Mouse (Mus musculus) heart, embryonic 14.5 days (tissue): ENCODE measurements around the gene Srms. TPM values are rescaled to one million over a fixed set of nuclear protein-coding genes. Genes with fewer than 3 reads are reported as not detected.

Experiments used
- ATAC-seq: fragments of 200-750 bp; cut with Nextera tagmentation; 2 replicates; pipeline ENCODE4 v1.8.0; 2017; ENCODE audit warnings: low read depth, moderate TSS enrichment; ENCODE audit not compliant: insufficient number of reproducible peaks, insufficient read depth, low FRiP score
- H3K27ac ChIP-seq, 2 experiments: fragments of 200-500 bp in 1 of 2; fragments of 300-500 bp in 1 of 2; sonication (generic) in 1 of 2; replicated peaks in 1 of 2; 2 replicates each; pipeline ENCODE4 v1.5.1; 2012 to 2014; ENCODE audit warnings: low read depth in 2 of 2, low read length in 2 of 2, control low read depth in 1 of 2, mild to moderate bottlenecking in 1 of 2, mixed read lengths in 1 of 2; ENCODE audit not compliant: control insufficient read depth in 1 of 2, insufficient read depth in 1 of 2
- H3K27me3 ChIP-seq: fragments of 300-500 bp; sonication (generic); 2 replicates; pipeline ENCODE4 v1.6.1; 2014; ENCODE audit warnings: mild to moderate bottlenecking, low read length, control low read depth; ENCODE audit not compliant: control insufficient read depth, insufficient read depth
- H3K36me3 ChIP-seq: fragments of 300-500 bp; sonication (generic); 2 replicates; pipeline ENCODE4 v1.6.1; 2014; ENCODE audit warnings: mild to moderate bottlenecking, control low read depth, low read length, mixed read lengths; ENCODE audit not compliant: control insufficient read depth, insufficient read depth
- H3K4me1 ChIP-seq, 2 experiments: fragments of 200-500 bp in 1 of 2; fragments of 300-500 bp in 1 of 2; sonication (generic) in 1 of 2; 2 replicates each; pipeline ENCODE4 v1.6.1; 2012 to 2014; ENCODE audit warnings: low read length in 2 of 2, control low read depth in 1 of 2, mixed read lengths in 1 of 2; ENCODE audit not compliant: control insufficient read depth in 2 of 2, insufficient read depth in 2 of 2
- H3K4me2 ChIP-seq: fragments of 300-500 bp; sonication (generic); 2 replicates; pipeline ENCODE4 v1.6.1; 2014; ENCODE audit warnings: mild to moderate bottlenecking, low read length
- H3K4me3 ChIP-seq, 2 experiments: fragments of 200-500 bp in 1 of 2; fragments of 300-500 bp in 1 of 2; sonication (generic) in 1 of 2; 2 replicates each; pipeline ENCODE4 v1.5.1; 2012 to 2014; ENCODE audit warnings: low read length in 2 of 2, mild to moderate bottlenecking in 2 of 2, control low read depth in 1 of 2, low read depth in 1 of 2, moderate library complexity in 1 of 2; ENCODE audit not compliant: control insufficient read depth in 1 of 2, insufficient read depth in 1 of 2
- H3K9ac ChIP-seq: fragments of 300-500 bp; sonication (generic); 2 replicates; pipeline ENCODE4 v1.6.1; 2014; ENCODE audit warnings: mild to moderate bottlenecking, low read length
- H3K9me3 ChIP-seq: fragments of 300-500 bp; sonication (generic); 2 replicates; pipeline ENCODE4 v1.6.1; 2016; ENCODE audit warnings: low read length, control low read depth; ENCODE audit not compliant: control insufficient read depth
- WGBS: fragments of 180-500 bp; shearing (Covaris S2); extraction: QIAGEN DNeasy Blood & Tissue Kit; methylation state at CpG from one replicate; pipeline ENCODE4 v1.1.7; 2014; 5-methylcytosine and 5-hydroxymethylcytosine counted together
- polyA plus RNA-seq: library from polyadenylated mRNA; unstranded; fragments of >200 nt; fragmentation: Nextera tagmentation; extraction: Ambion mirVana; gene quantifications from 2 replicates; pipeline ENCODE4 v1.2.1, GENCODE M21; 2014

Srms gene
- polyA plus RNA-seq, 1 experiment from 2014 or later: 0.09 TPM

GRCm38 (mm10) chr2:181220361-181220760 is 7.4 kb upstream of the Srms start:
- ATAC-seq: no peak
- WGBS: 64% methylated on average over 2 of the region's 2 CpGs
- no peaks in the 10 kb centered on the region for H3K9me3 ChIP-seq
- H3K36me3 ChIP-seq: no peaks in the 10 kb centered on the region
- H3K9ac ChIP-seq: 0 out of 2 replicates have a peak overlapping the region, but pooled peaks have one; percentile 28
- peaks cover 4% of the 10 kb centered on the region; the same call in 1 of the 2 replicates for H3K27me3 ChIP-seq
- peak overlapping the region; percentile 70 for H3K4me2 ChIP-seq
- peaks cover 8 to 11% of the 10 kb centered on the region in 2 experiments; a peak in 3 of 4 replicates for H3K4me1 ChIP-seq
- H3K27ac ChIP-seq: 0 out of 4 replicates have a peak overlapping the region, but pooled peaks of 1 of the 2 experiments have one; percentile 1
- H3K4me3 ChIP-seq: peak overlapping the region in 1 of 2 experiments; percentile 35; a peak in 2 of 4 replicates

DNA sequence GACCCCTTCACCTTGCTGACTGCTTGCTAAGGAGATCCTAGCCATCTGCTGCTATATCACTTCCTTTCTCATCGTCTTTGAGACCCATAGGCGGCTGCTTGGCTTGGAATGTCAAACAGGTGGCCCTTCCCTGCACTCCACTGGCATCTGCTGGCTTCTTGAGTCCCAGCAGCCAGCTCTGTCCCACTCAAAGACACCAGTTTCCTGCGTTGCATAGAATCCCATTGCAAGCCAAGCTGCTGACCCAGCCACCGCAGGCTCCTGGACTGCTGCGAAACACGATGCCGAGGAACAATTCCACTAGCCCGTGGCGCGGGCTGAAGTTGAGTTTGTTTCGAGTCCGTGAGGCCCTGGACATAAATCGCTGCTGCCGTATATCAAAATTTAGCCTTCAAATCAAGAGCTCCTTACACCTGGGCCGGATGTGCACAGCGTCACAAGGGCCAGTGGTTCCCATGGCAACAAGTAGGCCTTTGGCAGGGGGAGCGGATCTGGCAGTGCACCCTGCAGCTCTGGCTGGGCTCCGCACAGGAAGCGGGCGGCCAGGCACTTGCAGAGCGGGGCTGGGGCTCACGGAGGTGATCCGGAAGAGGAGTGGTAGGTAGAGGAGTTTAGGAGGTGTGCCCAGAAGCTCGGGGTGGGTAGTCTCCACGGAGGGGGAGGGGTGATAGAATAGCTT is 6.7 kb upstream of the Srms start, which contains the start of gene Fndc11:
Gene Fndc11 (plus strand): TSS at position 476 of the 679 bp plus-strand sequence.
- Histone ChIP-seq H3K27me3 (peaks cover 4% of the 10 kb centered on the region; the same call in 1 of the 2 replicates), H3K4me1 (peaks cover 8 to 11% of the 10 kb centered on the region in 2 experiments; a peak in 3 of 4 replicates), H3K4me2 (peak within 1 kb of the TSS; percentile 70), H3K27ac (peak within 1 kb of the TSS in 1 of 2 experiments; percentile 34; a peak in 1 of 4 replicates), H3K9ac (peak within 1 kb of the TSS; percentile 28; the same call in 1 of the 2 replicates), H3K4me3 (peak within 1 kb of the TSS; percentile 11 to 35; a peak in 3 of 4 replicates), H3K36me3 (no peaks in the 10 kb centered on the region), H3K9me3 (no peaks in the 10 kb centered on the region)
- peak; percentile 79 for ATAC-seq
- WGBS: 3% methylated on average over 25 of the region's 25 CpGs

- Histone ChIP-seq H3K4me3 (no peak overlapping the region), H3K4me1 (peaks cover 8 to 11% of the 10 kb centered on the region in 2 experiments; a peak in 3 of 4 replicates), H3K9me3 (no peaks in the 10 kb centered on the region), H3K4me2 (0 out of 2 replicates have a peak overlapping the region, but pooled peaks have one; percentile 70), H3K27ac (no peak overlapping the region), H3K9ac (no peak overlapping the region), H3K27me3 (peaks cover 10% of the 10 kb centered on the region), H3K36me3 (no peaks in the 10 kb centered on the region)
- 56% methylated on average over 5 of the region's 5 CpGs for WGBS
- no peak for ATAC-seq
These were observed 6.0 kb upstream of the Srms start for GRCm38 (mm10) chr2:181218881-181219485.

GRCm38 (mm10) chr2:181216037-181216436 is 3.1 kb upstream of the Srms start:
- no peaks in the 10 kb centered on the region for H3K36me3 ChIP-seq
- H3K9ac ChIP-seq: no peak overlapping the region
- no peak overlapping the region for H3K27ac ChIP-seq
- no peaks in the 10 kb centered on the region for H3K9me3 ChIP-seq
- H3K4me3 ChIP-seq: no peak overlapping the region
- H3K4me2 ChIP-seq: no peak overlapping the region
- peaks cover 8 to 17% of the 10 kb centered on the region in 2 experiments; a peak in 3 of 4 replicates for H3K4me1 ChIP-seq
- WGBS: 85% methylated on average over 6 of the region's 6 CpGs
- no peak for ATAC-seq
- H3K27me3 ChIP-seq: peaks cover 39% of the 10 kb centered on the region

GRCm38 (mm10) chr2:181212389-181213020 is 480 bp downstream of the Srms start:
- Histone ChIP-seq H3K4me3 (peak overlapping the region; percentile 21 to 33), H3K4me2 (peak overlapping the region; percentile 61), H3K27me3 (peaks cover 52% of the 10 kb centered on the region), H3K9ac (peak overlapping the region; percentile 53; the same call in 1 of the 2 replicates), H3K4me1 (peaks cover 0 to 7% of the 10 kb centered on the region in 2 experiments; a peak in 2 of 4 replicates), H3K9me3 (no peaks in the 10 kb centered on the region), H3K36me3 (no peaks in the 10 kb centered on the region), H3K27ac (no peak overlapping the region)
- WGBS: 4% methylated on average over 34 of the region's 34 CpGs
- no peak for ATAC-seq

GRCm38 (mm10) chr2:181206118-181206517 is 6.9 kb downstream of the Srms start:
- Histone ChIP-seq H3K9me3 (no peaks in the 10 kb centered on the region), H3K27me3 (peaks cover 17% of the 10 kb centered on the region; the same call in 1 of the 2 replicates), H3K4me3 (no peak overlapping the region), H3K4me2 (no peak overlapping the region), H3K9ac (no peak overlapping the region), H3K4me1 (no peaks in the 10 kb centered on the region), H3K27ac (no peak overlapping the region), H3K36me3 (no peaks in the 10 kb centered on the region)
- no peak for ATAC-seq
- WGBS: 63% methylated on average over 9 of the region's 9 CpGs

DNA sequence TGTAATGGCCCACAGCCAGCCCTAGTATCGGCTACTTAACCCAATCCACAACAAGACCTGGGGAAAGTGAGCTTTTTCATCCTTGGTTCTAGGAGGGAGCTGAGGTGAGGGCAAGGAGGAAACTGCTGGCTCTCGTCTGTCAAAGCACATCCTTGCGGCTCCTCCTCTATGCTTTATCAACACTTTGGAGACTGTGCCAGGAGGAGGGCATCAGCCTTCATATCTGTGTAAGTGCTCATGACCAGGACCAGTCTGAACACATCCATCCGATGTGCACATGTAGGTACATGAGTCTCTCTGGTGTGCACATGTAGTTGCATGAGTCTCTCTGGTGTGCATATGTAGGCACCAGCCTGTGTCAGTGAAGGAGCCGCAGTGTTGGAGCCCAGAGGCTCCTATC is 7.3 kb downstream of the Srms start:
- no peaks in the 10 kb centered on the region for H3K4me1 ChIP-seq
- no peak overlapping the region for H3K4me3 ChIP-seq
- H3K9me3 ChIP-seq: no peaks in the 10 kb centered on the region
- 71% methylated on average over 5 of the region's 5 CpGs for WGBS
- H3K27me3 ChIP-seq: peaks cover 13% of the 10 kb centered on the region; the same call in 1 of the 2 replicates
- no peak overlapping the region for H3K4me2 ChIP-seq
- no peak for ATAC-seq
- no peak overlapping the region for H3K27ac ChIP-seq
- H3K9ac ChIP-seq: no peak overlapping the region
- H3K36me3 ChIP-seq: no peaks in the 10 kb centered on the region
